In genomic region chr17:26508961-26509771, GRCm38 (mm10) we compare ENCODE assay signal across 8 mouse cellular contexts. TPM values are rescaled to one million over a fixed set of nuclear protein-coding genes. Genes with fewer than 3 reads are reported as not detected.
A peak's percentile ranks its signal among the peaks of the same experiment; 100 is the strongest.
DNase-seq lines count a peak whose midpoint lies in the region; ATAC-seq and TF ChIP-seq lines count a peak whose summit lies in the region.

No protein-coding gene starts in this region.

- H3K4me3 ChIP-seq in heart, adult 2 months, result peak overlapping the region; percentile 74
- peak overlapping the region; percentile 75 for H3K4me3 ChIP-seq in kidney, embryonic 16.5 days (ENCODE audit: low read length)
- H3K4me3 ChIP-seq in liver, embryonic 13.5 days (replicated peaks), result peak overlapping the region; percentile 96
- H3K4me3 ChIP-seq in myocyte, result peak overlapping the region; percentile 82

- peak overlapping the region; percentile 97 for H3K9ac ChIP-seq in heart, adult 2 months (ENCODE audit: low read depth, low read length)
- H3K9ac ChIP-seq in kidney, embryonic 16.5 days (replicated peaks; ENCODE audit: low read length), result peak overlapping the region; percentile 90
- peak overlapping the region; percentile 99 for H3K9ac ChIP-seq in liver, embryonic 13.5 days

- TF ChIP-seq CTCF in heart, adult 2 months (IDR thresholded peaks at IDR 0.05), result peak; percentile 92

- WGBS in heart, adult 2 months, result 24% methylated on average over 25 of the region's 25 CpGs
- WGBS in kidney, embryonic 16.5 days, result 24% methylated on average over 25 of the region's 25 CpGs
- WGBS in liver, embryonic 13.5 days (ENCODE audit: insufficient replicate concordance), result 20% methylated on average over 25 of the region's 25 CpGs

- ATAC-seq in kidney, embryonic 16.5 days (ENCODE audit: low FRiP score, low TSS enrichment), result peak; percentile 0
- peak; percentile 38 for ATAC-seq in liver, embryonic 13.5 days (ENCODE audit: low read depth)

- H3K27ac ChIP-seq in heart, adult 2 months, result peak overlapping the region; percentile 100
- peak overlapping the region; percentile 98 for H3K27ac ChIP-seq in kidney, embryonic 16.5 days (ENCODE audit: low read length)
- H3K27ac ChIP-seq in liver, embryonic 13.5 days, result peak overlapping the region; percentile 99

- H3K9me3 ChIP-seq in kidney, embryonic 16.5 days (ENCODE audit: low read length), result no peaks in the 10 kb centered on the region
- H3K9me3 ChIP-seq in liver, embryonic 13.5 days (replicated peaks), result no peaks in the 10 kb centered on the region

- peak overlapping the region; percentile 87 for H3K4me2 ChIP-seq in kidney, embryonic 16.5 days (replicated peaks; ENCODE audit: low read depth, low read length)
- peak overlapping the region; percentile 94 for H3K4me2 ChIP-seq in liver, embryonic 13.5 days
- peak overlapping the region; percentile 81 for H3K4me2 ChIP-seq in myocyte (ENCODE audit: low read depth)

- intact Hi-C loops in heart, adult 2 months (cut with DNase I), result loop anchor here (1.0 to 2.0 kb wide), 6 partner anchors 38 to 129 kb away; no protein-coding TSS in a partner anchor

- H3K79me2 ChIP-seq in heart, adult 2 months (replicated peaks; ENCODE audit: control insufficient read depth, insufficient read depth, low read length), result no peaks in the 10 kb centered on the region; the same call in none of the 2 replicates
- peaks cover 13% of the 10 kb centered on the region for H3K79me2 ChIP-seq in myocyte (ENCODE audit: control insufficient read depth, insufficient read depth)

- TF ChIP-seq POLR2A in heart, adult 2 months (IDR thresholded peaks at IDR 0.05; ENCODE audit: insufficient read depth, low read depth, low read length), result peak; percentile 39; the same call in 1 of the 2 replicates
- no peak for TF ChIP-seq POLR2A in myocyte (IDR thresholded peaks at IDR 0.05; ENCODE audit: insufficient read length, low read depth)

- peak overlapping the region; percentile 62 for H3ac ChIP-seq in myocyte (ENCODE audit: control insufficient read depth, insufficient read length)

- H3K4me1 ChIP-seq in heart, adult 2 months (ENCODE audit: control insufficient read depth, insufficient read depth, low read length), result peaks cover 34% of the 10 kb centered on the region
- H3K4me1 ChIP-seq in kidney, embryonic 16.5 days (ENCODE audit: insufficient read depth, low read length), result peaks cover 31% of the 10 kb centered on the region
- peaks cover 86% of the 10 kb centered on the region for H3K4me1 ChIP-seq in liver, embryonic 13.5 days (replicated peaks)

- peak; percentile 90 for DNase-seq in A20 (ENCODE audit: low read depth, low spot score)
- peak; percentile 78 for DNase-seq in T-cell, adult 2 months (ENCODE audit: low spot score)
- DNase-seq in embryo, embryonic 10.5 days (ENCODE audit: low spot score), result peak; percentile 89
- DNase-seq in heart, adult 2 months, result peak; percentile 84 to 85
- DNase-seq in liver, embryonic 13.5 days, result peak; percentile 72
- peak; percentile 86 for DNase-seq in testis, postnatal 10 days (ENCODE audit: low spot score)

- 0 out of 2 replicates have a peak, but pooled peaks have one; percentile 25 for TF ChIP-seq EP300 in heart, adult 2 months (IDR thresholded peaks at IDR 0.05; ENCODE audit: insufficient read depth, low read depth, low read length)

- peaks cover 17% of the 10 kb centered on the region for H3K36me3 ChIP-seq in heart, adult 2 months (ENCODE audit: control insufficient read depth, insufficient read depth, low read length)
- H3K36me3 ChIP-seq in kidney, embryonic 16.5 days (ENCODE audit: insufficient read depth, low read length), result peaks cover 5% of the 10 kb centered on the region; the same call in 1 of the 2 replicates
- peaks cover 33% of the 10 kb centered on the region for H3K36me3 ChIP-seq in liver, embryonic 13.5 days
- peaks cover 6% of the 10 kb centered on the region for H3K36me3 ChIP-seq in myocyte (ENCODE audit: control insufficient read depth, insufficient read depth)

- no peaks in the 10 kb centered on the region for H3K27me3 ChIP-seq in heart, adult 2 months (ENCODE audit: control insufficient read depth, insufficient read depth, low read length)
- no peaks in the 10 kb centered on the region for H3K27me3 ChIP-seq in kidney, embryonic 16.5 days (ENCODE audit: insufficient read depth, low read length)
- H3K27me3 ChIP-seq in liver, embryonic 13.5 days, result no peaks in the 10 kb centered on the region
- H3K27me3 ChIP-seq in myocyte (ENCODE audit: control insufficient read depth, insufficient read depth, insufficient read length), result no peaks in the 10 kb centered on the region

TF ChIP-seq in myocyte, 11 proteins besides CTCF, POLR2A, EP300 and RAD21:
- no peak for TF ChIP-seq TCF12 (IDR thresholded peaks at IDR 0.05; ENCODE audit: insufficient read depth, poor library complexity, severe bottlenecking)
- TF ChIP-seq CEBPB (IDR thresholded peaks at IDR 0.05; ENCODE audit: insufficient read depth, poor library complexity, severe bottlenecking), result 0 out of 2 replicates have a peak, but pooled peaks have one; percentile 14
- no peak for TF ChIP-seq E2F4 (IDR thresholded peaks at IDR 0.05; ENCODE audit: insufficient read depth)
- no peak for TF ChIP-seq MYOG (IDR thresholded peaks at IDR 0.05; ENCODE audit: control insufficient read depth in 1 of 3, insufficient read depth in 1 of 3, insufficient read length in 2 of 3, low read depth in 2 of 3)
TF ChIP-seq in myocyte: peak in this region for 1.

RNA-seq across cellular contexts. Expression of gene Ergic1, which starts 52.1 kb away (rescaled TPM):
- 10 to 100 TPM; 53.6 to 59.4 TPM for total RNA-seq in heart, adult 2 months (2021)
- 64.4 and 84.3 TPM in 2 replicates for polyA plus RNA-seq in heart, adult 2 months (2012; rRNA removed)
- polyA plus RNA-seq in kidney, embryonic 16.5 days (2015; fragmentation: Nextera tagmentation; extraction: Ambion mirVana), result 131 and 141 TPM in 2 replicates
- polyA plus RNA-seq in liver, embryonic 13.5 days (2015; fragmentation: Nextera tagmentation; extraction: Ambion mirVana), result 35.2 and 37.0 TPM in 2 replicates
- 102 TPM for polyA plus RNA-seq in myocyte (2012; fragmentation: generic; extraction: Trizol)

RNA-seq across cellular contexts. Expression of gene Dusp1, which starts 52.8 kb away (rescaled TPM):
- 10 to 100 TPM; 61.4 to 71.3 TPM for total RNA-seq in heart, adult 2 months (2021)
- 122 and 171 TPM in 2 replicates for polyA plus RNA-seq in heart, adult 2 months (2012; rRNA removed)
- 26.8 and 28.3 TPM in 2 replicates for polyA plus RNA-seq in kidney, embryonic 16.5 days (2015; fragmentation: Nextera tagmentation; extraction: Ambion mirVana)
- 22.2 and 27.8 TPM in 2 replicates for polyA plus RNA-seq in liver, embryonic 13.5 days (2015; fragmentation: Nextera tagmentation; extraction: Ambion mirVana)
- polyA plus RNA-seq in myocyte (2012; fragmentation: generic; extraction: Trizol), result 11.6 TPM

Comparison
In these comparisons a context has a peak if more than half of its experiments do, and no peak if none do; other contexts are left out.
1. Peak in every context shown above with its lines: DNase-seq, ATAC-seq, H3K4me3 ChIP-seq and H3K27ac ChIP-seq.